Mouse (Mus musculus) MEL (cell line): ENCODE measurements around the gene Kalrn.

Experiments used
- BHLHE40 ChIP-seq: IDR thresholded peaks from 2 replicates; pipeline ENCODE4 v1.6.1; 2012; ENCODE audit warnings: low read depth, mild to moderate bottlenecking, inconsistent platforms, low read length, improper control_type of control experiment, borderline replicate concordance
- CHD1 ChIP-seq: IDR thresholded peaks from 2 replicates; pipeline ENCODE4 v1.6.1; 2012; ENCODE audit warnings: low read depth, mild to moderate bottlenecking, inconsistent platforms, low read length, improper control_type of control experiment
- CTCF ChIP-seq, 3 experiments: IDR thresholded peaks in 2 of 3; conservative IDR thresholded peaks in 1 of 3; 2 replicates each; pipeline ENCODE4 v1.5.1; 2011 to 2012; ENCODE audit warnings: low read length in 3 of 3, low read depth in 2 of 3, mild to moderate bottlenecking in 2 of 3, improper control_type of control experiment in 1 of 3, inconsistent platforms in 1 of 3, mixed read lengths in 1 of 3, moderate library complexity in 1 of 3; ENCODE audit not compliant: control insufficient read depth in 1 of 3, insufficient read depth in 1 of 3, poor library complexity in 1 of 3, severe bottlenecking in 1 of 3
- EP300 ChIP-seq, 2 experiments: IDR thresholded peaks; 2 replicates each; pipeline ENCODE4 v1.6.1; 2011; ENCODE audit warnings: improper control_type of control experiment in 2 of 2, low read length in 2 of 2, low read depth in 1 of 2, mild to moderate bottlenecking in 1 of 2
- GABPA ChIP-seq: IDR thresholded peaks from 2 replicates; pipeline ENCODE4 v1.6.1; 2012; ENCODE audit warnings: low read depth, mild to moderate bottlenecking, inconsistent platforms, low read length, improper control_type of control experiment, moderate library complexity
- GATA1 ChIP-seq: IDR thresholded peaks from 2 replicates; pipeline ENCODE4 v1.6.1; 2011; ENCODE audit warnings: low read depth, low read length, improper control_type of control experiment
- MEF2A ChIP-seq: IDR thresholded peaks from 2 replicates; pipeline ENCODE4 v1.6.1; 2014; ENCODE audit warnings: low read depth, mild to moderate bottlenecking, inconsistent platforms, low read length, improper control_type of control experiment; ENCODE audit not compliant: poor library complexity, insufficient replicate concordance, severe bottlenecking; ENCODE audit errors: extremely low read depth
- MXI1 ChIP-seq: IDR thresholded peaks from 2 replicates; pipeline ENCODE4 v1.6.1; 2011; ENCODE audit warnings: mild to moderate bottlenecking, low read depth, low read length, improper control_type of control experiment
- POLR2A ChIP-seq, 2 experiments: IDR thresholded peaks; 2 replicates each; pipeline ENCODE4 v1.6.1; 2011 to 2012; ENCODE audit warnings: low read length in 2 of 2, mild to moderate bottlenecking in 2 of 2, control low read depth in 1 of 2, improper control_type of control experiment in 1 of 2, low read depth in 1 of 2, moderate library complexity in 1 of 2; ENCODE audit not compliant: control insufficient read depth in 1 of 2, insufficient read depth in 1 of 2, poor library complexity in 1 of 2

GRCm38 (mm10) chr16:34112490-34112889 is 460.8 kb downstream of the Kalrn start:
- no peak for TF ChIP-seq POLR2A (IDR thresholded peaks at IDR 0.05; ENCODE audit: control insufficient read depth in 1 of 2, insufficient read depth in 1 of 2, low read depth in 1 of 2, low read length in 2 of 2, poor library complexity in 1 of 2)
- no peak for TF ChIP-seq EP300 (IDR thresholded peaks at IDR 0.05; ENCODE audit: low read depth in 1 of 2, low read length in 2 of 2)
- TF ChIP-seq CTCF (IDR thresholded peaks at IDR 0.05 in 2 of 3, conservative IDR thresholded peaks at IDR 0.05 in 1 of 3; ENCODE audit: control insufficient read depth in 1 of 3, insufficient read depth in 1 of 3, low read depth in 2 of 3, low read length in 3 of 3, poor library complexity in 1 of 3, severe bottlenecking in 1 of 3): peak; percentile 15 to 68 (median 60); a peak in 4 of 6 replicates
- no peak for TF ChIP-seq GABPA
- TF ChIP-seq MXI1: no peak
- TF ChIP-seq GATA1: no peak
- no peak for TF ChIP-seq BHLHE40
- no peak for TF ChIP-seq CHD1
- no peak for TF ChIP-seq MEF2A
